Mouse (Mus musculus): ENCODE data around the gene Uqcr10. TPM values are rescaled to one million over a fixed set of nuclear protein-coding genes. Genes with fewer than 3 reads are reported as not detected.
"Not testable (repeated sequence)": the region's sequence is repeated elsewhere in the genome, so short reads cannot be mapped to it uniquely, and the experiment has no call there.

The Uqcr10 gene
- polyA plus RNA-seq, 1 experiment from 2014 or later, result 971 TPM

- Histone ChIP-seq H3K27ac (ENCODE audit: low read length) (no peak overlapping the region), H3K4me1 (ENCODE audit: control insufficient read depth, insufficient read depth, low read length) (no peaks in the 10 kb centered on the region; the same call in 1 of the 2 replicates), H3K9ac (ENCODE audit: low read length) (no peak overlapping the region), H3K36me3 (ENCODE audit: control insufficient read depth, insufficient read depth, low read length) (no peaks in the 10 kb centered on the region), H3K4me3 (replicated peaks; ENCODE audit: low read length) (no peak overlapping the region), H3K4me2 (ENCODE audit: low read depth, low read length) (no peak overlapping the region), H3K9me3 (replicated peaks; ENCODE audit: control insufficient read depth, low read length) (no peaks in the 10 kb centered on the region), H3K27me3 (ENCODE audit: control insufficient read depth, insufficient read depth, low read length) (no peaks in the 10 kb centered on the region)
- no peak for ATAC-seq (ENCODE audit: insufficient read depth, low FRiP score)
- 68% methylated on average over 11 of the region's 11 CpGs for WGBS
Measured at GRCm38 (mm10) chr11:4720393-4720792, 16.3 kb upstream of the Uqcr10 start.

GRCm38 (mm10) chr11:4719961-4720360 is 15.8 kb upstream of the Uqcr10 start:
- Histone ChIP-seq H3K4me2 (ENCODE audit: low read depth, low read length) (no peak overlapping the region), H3K4me3 (replicated peaks; ENCODE audit: low read length) (no peak overlapping the region), H3K27ac (ENCODE audit: low read length) (no peak overlapping the region), H3K9me3 (replicated peaks; ENCODE audit: control insufficient read depth, low read length) (no peaks in the 10 kb centered on the region), H3K36me3 (ENCODE audit: control insufficient read depth, insufficient read depth, low read length) (no peaks in the 10 kb centered on the region), H3K9ac (ENCODE audit: low read length) (no peak overlapping the region), H3K27me3 (ENCODE audit: control insufficient read depth, insufficient read depth, low read length) (no peaks in the 10 kb centered on the region), H3K4me1 (ENCODE audit: control insufficient read depth, insufficient read depth, low read length) (no peaks in the 10 kb centered on the region; the same call in 1 of the 2 replicates)
- ATAC-seq (ENCODE audit: insufficient read depth, low FRiP score), result no peak
- 89% methylated on average over 9 of the region's 9 CpGs for WGBS

- Histone ChIP-seq H3K4me2 (ENCODE audit: low read depth, low read length) (no peak overlapping the region), H3K4me3 (replicated peaks; ENCODE audit: low read length) (no peak overlapping the region), H3K27me3 (ENCODE audit: control insufficient read depth, insufficient read depth, low read length) (no peaks in the 10 kb centered on the region), H3K27ac (ENCODE audit: low read length) (no peak overlapping the region), H3K4me1 (ENCODE audit: control insufficient read depth, insufficient read depth, low read length) (no peaks in the 10 kb centered on the region; the same call in 1 of the 2 replicates), H3K36me3 (ENCODE audit: control insufficient read depth, insufficient read depth, low read length) (no peaks in the 10 kb centered on the region), H3K9me3 (replicated peaks; ENCODE audit: control insufficient read depth, low read length) (no peaks in the 10 kb centered on the region), H3K9ac (ENCODE audit: low read length) (no peak overlapping the region)
- ATAC-seq (ENCODE audit: insufficient read depth, low FRiP score), result no peak
- WGBS, result 77% methylated on average over 5 of the region's 5 CpGs
Measured at GRCm38 (mm10) chr11:4718548-4718947, 14.4 kb upstream of the Uqcr10 start.

- 86% methylated on average over 5 of the region's 5 CpGs for WGBS
- ATAC-seq (ENCODE audit: insufficient read depth, low FRiP score), result no peak
- H3K36me3 ChIP-seq (ENCODE audit: control insufficient read depth, insufficient read depth, low read length), result no peaks in the 10 kb centered on the region
- no peaks in the 10 kb centered on the region for H3K27me3 ChIP-seq (ENCODE audit: control insufficient read depth, insufficient read depth, low read length)
- no peaks in the 10 kb centered on the region for H3K9me3 ChIP-seq (replicated peaks; ENCODE audit: control insufficient read depth, low read length)
- no peak overlapping the region for H3K4me2 ChIP-seq (ENCODE audit: low read depth, low read length)
- no peak overlapping the region for H3K9ac ChIP-seq (ENCODE audit: low read length)
- H3K27ac ChIP-seq (ENCODE audit: low read length), result no peak overlapping the region
- no peak overlapping the region for H3K4me3 ChIP-seq (replicated peaks; ENCODE audit: low read length)
- H3K4me1 ChIP-seq (ENCODE audit: control insufficient read depth, insufficient read depth, low read length), result no peaks in the 10 kb centered on the region; the same call in 1 of the 2 replicates
Measured at GRCm38 (mm10) chr11:4716530-4717236, 12.5 kb upstream of the Uqcr10 start.

- ATAC-seq (ENCODE audit: insufficient read depth, low FRiP score), result no peak
- Histone ChIP-seq H3K4me1 (ENCODE audit: control insufficient read depth, insufficient read depth, low read length) (no peaks in the 10 kb centered on the region), H3K9ac (ENCODE audit: low read length) (no peak overlapping the region), H3K27ac (ENCODE audit: low read length) (no peak overlapping the region), H3K4me3 (replicated peaks; ENCODE audit: low read length) (no peak overlapping the region), H3K9me3 (replicated peaks; ENCODE audit: control insufficient read depth, low read length) (no peaks in the 10 kb centered on the region), H3K27me3 (ENCODE audit: control insufficient read depth, insufficient read depth, low read length) (no peaks in the 10 kb centered on the region), H3K4me2 (ENCODE audit: low read depth, low read length) (no peak overlapping the region), H3K36me3 (ENCODE audit: control insufficient read depth, insufficient read depth, low read length) (no peaks in the 10 kb centered on the region)
- WGBS, result 75% methylated on average over 4 of the region's 4 CpGs
Measured at GRCm38 (mm10) chr11:4715596-4715995, 11.5 kb upstream of the Uqcr10 start.

- ATAC-seq (ENCODE audit: insufficient read depth, low FRiP score), result no peak
- H3K4me2 ChIP-seq (ENCODE audit: low read depth, low read length), result no peak overlapping the region
- no peak overlapping the region for H3K4me3 ChIP-seq (replicated peaks; ENCODE audit: low read length)
- 80% methylated on average over 4 of the region's 4 CpGs for WGBS
- H3K27ac ChIP-seq (ENCODE audit: low read length), result no peak overlapping the region
- no peaks in the 10 kb centered on the region for H3K27me3 ChIP-seq (ENCODE audit: control insufficient read depth, insufficient read depth, low read length)
- H3K4me1 ChIP-seq (ENCODE audit: control insufficient read depth, insufficient read depth, low read length), result no peaks in the 10 kb centered on the region
- H3K9me3 ChIP-seq (replicated peaks; ENCODE audit: control insufficient read depth, low read length), result no peaks in the 10 kb centered on the region
- no peaks in the 10 kb centered on the region for H3K36me3 ChIP-seq (ENCODE audit: control insufficient read depth, insufficient read depth, low read length)
- H3K9ac ChIP-seq (ENCODE audit: low read length), result no peak overlapping the region
Measured at GRCm38 (mm10) chr11:4714727-4715126, 10.6 kb upstream of the Uqcr10 start.

GRCm38 (mm10) chr11:4712822-4713221 is 8.7 kb upstream of the Uqcr10 start:
- H3K4me3 ChIP-seq (replicated peaks; ENCODE audit: low read length), result no peak overlapping the region
- no peaks in the 10 kb centered on the region for H3K9me3 ChIP-seq (replicated peaks; ENCODE audit: control insufficient read depth, low read length)
- H3K27me3 ChIP-seq (ENCODE audit: control insufficient read depth, insufficient read depth, low read length), result no peaks in the 10 kb centered on the region
- H3K4me2 ChIP-seq (ENCODE audit: low read depth, low read length), result no peak overlapping the region
- H3K9ac ChIP-seq (ENCODE audit: low read length), result no peak overlapping the region
- no peaks in the 10 kb centered on the region for H3K4me1 ChIP-seq (ENCODE audit: control insufficient read depth, insufficient read depth, low read length)
- H3K27ac ChIP-seq (ENCODE audit: low read length), result no peak overlapping the region
- no peak for ATAC-seq (ENCODE audit: insufficient read depth, low FRiP score)
- no peaks in the 10 kb centered on the region for H3K36me3 ChIP-seq (ENCODE audit: control insufficient read depth, insufficient read depth, low read length)

GRCm38 (mm10) chr11:4710188-4710587 is 6.0 kb upstream of the Uqcr10 start:
- not testable (repeated sequence) for H3K4me1 ChIP-seq (ENCODE audit: control insufficient read depth, insufficient read depth, low read length); H3K9me3 ChIP-seq (replicated peaks; ENCODE audit: control insufficient read depth, low read length); H3K36me3 ChIP-seq (ENCODE audit: control insufficient read depth, insufficient read depth, low read length); ATAC-seq (ENCODE audit: insufficient read depth, low FRiP score); H3K9ac ChIP-seq (ENCODE audit: low read length); H3K4me2 ChIP-seq (ENCODE audit: low read depth, low read length); H3K4me3 ChIP-seq (replicated peaks; ENCODE audit: low read length); H3K27ac ChIP-seq (ENCODE audit: low read length); H3K27me3 ChIP-seq (ENCODE audit: control insufficient read depth, insufficient read depth, low read length)
- WGBS, result 78% methylated on average over 4 of the region's 4 CpGs

- H3K9ac ChIP-seq (ENCODE audit: low read length), result peak overlapping the region; percentile 78
- peak overlapping the region; percentile 86 for H3K4me3 ChIP-seq (replicated peaks; ENCODE audit: low read length)
- peaks cover 17% of the 10 kb centered on the region for H3K4me1 ChIP-seq (ENCODE audit: control insufficient read depth, insufficient read depth, low read length)
- ATAC-seq (ENCODE audit: insufficient read depth, low FRiP score), result no peak
- peaks cover 9% of the 10 kb centered on the region for H3K36me3 ChIP-seq (ENCODE audit: control insufficient read depth, insufficient read depth, low read length)
- peak overlapping the region; percentile 66; the same call in 1 of the 2 replicates for H3K27ac ChIP-seq (ENCODE audit: low read length)
- WGBS, result 4% methylated on average over 4 of the region's 4 CpGs
- H3K27me3 ChIP-seq (ENCODE audit: control insufficient read depth, insufficient read depth, low read length), result no peaks in the 10 kb centered on the region
- H3K4me2 ChIP-seq (ENCODE audit: low read depth, low read length), result peak overlapping the region; percentile 91
- H3K9me3 ChIP-seq (replicated peaks; ENCODE audit: control insufficient read depth, low read length), result no peaks in the 10 kb centered on the region
Measured at GRCm38 (mm10) chr11:4705178-4705577, 1.0 kb upstream of the Uqcr10 start.
